13 mouse cellular contexts compared by ENCODE assay signal in genomic region chr4:123328946-123329345, GRCm38 (mm10). TPM values are rescaled to one million over a fixed set of nuclear protein-coding genes. Genes with fewer than 3 reads are reported as not detected.
DNase-seq lines count a peak whose midpoint lies in the region.
"Had no signal": no experiment of that assay in that cellular context is flagged by ENCODE, and none has a peak within 500 bp of the region (broad histone marks: within the 10 kb centered on the region; RNA-seq: fewer than 3 reads in every experiment).

No protein-coding gene starts in this region.

- peak; percentile 36 for DNase-seq in cerebellum, adult 11-12 months
- no peak for DNase-seq in cerebellum, postnatal 4 days (ENCODE audit: low spot score in 2 of 2)
- DNase-seq in cerebellum, adult 8-10 months = peak; percentile 24
- DNase-seq in cerebellum, postnatal 14 days = peak; percentile 72 to 75
- no peak for DNase-seq in urinary bladder, postnatal 25 days (ENCODE audit: low spot score)
- DNase-seq in frontal cortex, postnatal 10 days (ENCODE audit: low spot score in 2 of 2) = no peak
- no peak for DNase-seq in layer of hippocampus, postnatal 36 days
- DNase-seq: adrenal gland, postnatal 10 days; gastrocnemius, postnatal 14 days; heart, adult 2 months; heart, postnatal 36 days had no signal

RNA-seq across cellular contexts. Expression of gene Oxct2a, which starts 5.5 kb away (rescaled TPM):
- under 1 TPM in 1 of 2 experiments, not detected in 1; 0.20 TPM for total RNA-seq in layer of hippocampus, postnatal 36 days (2021)
- total RNA-seq: adrenal gland, postnatal 4 days; heart, adult 2 months; heart, postnatal 36 days; MEL had no signal

RNA-seq across cellular contexts. Expression of gene Bmp8a, which starts 14.1 kb away (rescaled TPM):
- total RNA-seq in layer of hippocampus, postnatal 36 days (2021) = not detected
- total RNA-seq: adrenal gland, postnatal 4 days; heart, adult 2 months had no signal

Comparison
In these comparisons a context has a peak if more than half of its experiments do, and no peak if none do; other contexts are left out.
1. DNase-seq: peak in cerebellum, adult 11-12 months (single experiment), cerebellum, adult 8-10 months (single experiment) and cerebellum, postnatal 14 days (2 of 2); none in cerebellum, postnatal 4 days (0 of 2), urinary bladder, postnatal 25 days (single experiment), frontal cortex, postnatal 10 days (0 of 2) and layer of hippocampus, postnatal 36 days (0 of 2).